Mouse (Mus musculus) kidney, embryonic 16.5 days (tissue): ENCODE data around the gene Ankrd23. TPM values are rescaled to one million over a fixed set of nuclear protein-coding genes. Genes with fewer than 3 reads are reported as not detected.

Source experiments
- ATAC-seq: fragments of 200-750 bp; cut with Nextera tagmentation; 2 replicates; pipeline ENCODE4 v1.8.0; 2017; ENCODE audit warnings: moderate TSS enrichment; ENCODE audit not compliant: low FRiP score, low TSS enrichment
- H3K27ac ChIP-seq: fragments of 300-500 bp; sonication (generic); 2 replicates; pipeline ENCODE4 v1.5.1; 2014; ENCODE audit warnings: low read length
- H3K27me3 ChIP-seq: fragments of 300-500 bp; sonication (generic); 2 replicates; pipeline ENCODE4 v1.6.1; 2014; ENCODE audit warnings: low read length, control low read depth, mixed read lengths; ENCODE audit not compliant: insufficient read depth
- H3K36me3 ChIP-seq: fragments of 300-500 bp; sonication (generic); 2 replicates; pipeline ENCODE4 v1.6.1; 2014; ENCODE audit warnings: low read length, control low read depth, mixed read lengths; ENCODE audit not compliant: insufficient read depth
- H3K4me1 ChIP-seq: fragments of 300-500 bp; sonication (generic); 2 replicates; pipeline ENCODE4 v1.6.1; 2014; ENCODE audit warnings: low read length, control low read depth, mixed read lengths; ENCODE audit not compliant: insufficient read depth
- H3K4me2 ChIP-seq: fragments of 300-500 bp; sonication (generic); replicated peaks from 2 replicates; pipeline ENCODE4 v1.6.1; 2014; ENCODE audit warnings: low read depth, low read length
- H3K4me3 ChIP-seq: fragments of 300-500 bp; sonication (generic); 2 replicates; pipeline ENCODE4 v1.5.1; 2014; ENCODE audit warnings: mild to moderate bottlenecking, low read length
- H3K9ac ChIP-seq: fragments of 300-500 bp; sonication (generic); replicated peaks from 2 replicates; pipeline ENCODE4 v1.6.1; 2014; ENCODE audit warnings: low read length
- H3K9me3 ChIP-seq: fragments of 300-500 bp; sonication (generic); 2 replicates; pipeline ENCODE4 v1.6.1; 2016; ENCODE audit warnings: low read length, control low read depth
- whole genome bisulfite sequencing: fragments of 180-500 bp; shearing (Covaris S2); extraction: QIAGEN DNeasy Blood & Tissue Kit; methylation state at CpG from one replicate; pipeline ENCODE4 v1.1.7; 2014; 5-methylcytosine and 5-hydroxymethylcytosine counted together
- polyA plus RNA-seq: library from polyadenylated mRNA; unstranded; fragments of >200 nt; fragmentation: Nextera tagmentation; extraction: Ambion mirVana; gene quantifications from 2 replicates; pipeline ENCODE4 v1.2.1, GENCODE M21; 2015

Ankrd23 gene
- polyA plus RNA-seq, 1 experiment from 2014 or later = 15.2 TPM

- H3K4me2 ChIP-seq = peak overlapping the region; percentile 97
- peaks cover 76% of the 10 kb centered on the region for H3K4me1 ChIP-seq
- no peaks in the 10 kb centered on the region for H3K9me3 ChIP-seq
- peak overlapping the region; percentile 90 for H3K9ac ChIP-seq
- H3K36me3 ChIP-seq = peaks cover 24% of the 10 kb centered on the region
- ATAC-seq = peak; percentile 78
- peak overlapping the region; percentile 98 for H3K27ac ChIP-seq
- under 1% methylated on average over 48 of the region's 48 CpGs for WGBS
- peak overlapping the region; percentile 89 for H3K4me3 ChIP-seq
- no peaks in the 10 kb centered on the region for H3K27me3 ChIP-seq
Observed at GRCm38 (mm10) chr1:36557457-36558011, 20.9 kb upstream of the Ankrd23 start.

DNA sequence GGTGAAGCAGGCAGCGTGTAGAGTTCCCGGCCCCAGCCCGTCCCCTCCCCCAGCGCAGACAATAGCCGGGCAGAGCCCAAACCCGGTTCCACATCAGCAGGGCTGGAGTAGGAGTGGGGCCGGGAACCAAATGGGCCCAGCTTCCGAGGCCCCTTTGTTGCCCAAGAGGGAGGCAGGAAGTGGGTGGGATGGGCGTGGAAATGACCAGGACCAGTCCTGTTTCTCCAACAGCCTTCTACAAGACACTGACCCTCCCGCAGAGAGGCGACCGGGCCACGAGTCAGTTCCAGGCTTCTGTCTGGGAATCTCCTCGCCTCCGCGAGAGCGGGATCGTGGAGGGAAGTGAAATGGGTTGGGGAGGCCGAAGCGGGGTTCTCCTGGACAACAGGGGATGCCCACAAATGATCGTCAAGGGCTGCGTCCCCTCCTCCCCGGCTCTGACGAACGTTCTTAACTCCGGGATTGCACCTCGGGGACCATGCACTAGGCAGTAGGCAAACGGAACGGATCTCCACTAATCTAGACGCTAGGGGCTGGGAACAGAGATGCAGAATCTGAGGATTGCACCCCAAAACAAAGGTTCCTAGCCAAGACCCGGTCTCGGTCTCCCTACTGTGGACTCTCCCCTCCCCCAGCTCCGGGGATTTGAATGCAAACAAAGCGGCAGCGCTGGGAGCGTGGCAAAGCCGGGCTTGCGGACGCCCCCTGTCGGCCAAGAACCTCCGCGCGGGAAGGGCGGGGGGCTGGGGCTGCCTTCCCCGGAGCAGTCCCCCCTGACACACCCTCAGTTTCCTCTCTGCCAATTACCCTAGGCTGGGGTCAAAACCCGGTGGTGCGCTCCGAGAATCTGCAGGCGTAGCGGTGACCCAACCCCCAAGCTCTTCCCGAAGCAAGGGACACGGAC lies 20.1 kb upstream of the Ankrd23 start:
- Histone ChIP-seq H3K9ac (peak overlapping the region; percentile 90), H3K27me3 (no peaks in the 10 kb centered on the region), H3K36me3 (peaks cover 31% of the 10 kb centered on the region), H3K9me3 (no peaks in the 10 kb centered on the region), H3K4me3 (peak overlapping the region; percentile 89), H3K27ac (peak overlapping the region; percentile 98), H3K4me1 (peaks cover 71% of the 10 kb centered on the region), H3K4me2 (peak overlapping the region; percentile 97)
- peak; percentile 78 for ATAC-seq
- WGBS = 0% methylated on average over 52 of the region's 52 CpGs

GRCm38 (mm10) chr1:36555798-36556395 lies 19.2 kb upstream of the Ankrd23 start:
- Histone ChIP-seq H3K27ac (peak overlapping the region; percentile 98), H3K9me3 (no peaks in the 10 kb centered on the region), H3K4me1 (peaks cover 62% of the 10 kb centered on the region), H3K27me3 (no peaks in the 10 kb centered on the region), H3K36me3 (peaks cover 40% of the 10 kb centered on the region), H3K4me3 (peak overlapping the region; percentile 89), H3K4me2 (peak overlapping the region; percentile 97), H3K9ac (peak overlapping the region; percentile 90)
- no peak for ATAC-seq
- WGBS = 4% methylated on average over 8 of the region's 8 CpGs

GRCm38 (mm10) chr1:36554633-36555399 lies 18.1 kb upstream of the Ankrd23 start:
- no peak for ATAC-seq
- Histone ChIP-seq H3K27me3 (no peaks in the 10 kb centered on the region), H3K4me2 (peak overlapping the region; percentile 97), H3K27ac (peak overlapping the region; percentile 98), H3K9ac (peak overlapping the region; percentile 90), H3K4me3 (peak overlapping the region; percentile 89), H3K4me1 (peaks cover 53% of the 10 kb centered on the region), H3K9me3 (no peaks in the 10 kb centered on the region), H3K36me3 (peaks cover 51% of the 10 kb centered on the region)
- WGBS = 40% methylated on average over 21 of the region's 21 CpGs

GRCm38 (mm10) chr1:36552506-36552905 lies 15.8 kb upstream of the Ankrd23 start:
- Histone ChIP-seq H3K9me3 (no peaks in the 10 kb centered on the region), H3K4me1 (peaks cover 59% of the 10 kb centered on the region), H3K27ac (no peak overlapping the region), H3K36me3 (peaks cover 63% of the 10 kb centered on the region), H3K4me3 (no peak overlapping the region), H3K4me2 (no peak overlapping the region), H3K27me3 (no peaks in the 10 kb centered on the region), H3K9ac (no peak overlapping the region)
- ATAC-seq = no peak
- 71% methylated on average over 16 of the region's 16 CpGs for WGBS

DNA sequence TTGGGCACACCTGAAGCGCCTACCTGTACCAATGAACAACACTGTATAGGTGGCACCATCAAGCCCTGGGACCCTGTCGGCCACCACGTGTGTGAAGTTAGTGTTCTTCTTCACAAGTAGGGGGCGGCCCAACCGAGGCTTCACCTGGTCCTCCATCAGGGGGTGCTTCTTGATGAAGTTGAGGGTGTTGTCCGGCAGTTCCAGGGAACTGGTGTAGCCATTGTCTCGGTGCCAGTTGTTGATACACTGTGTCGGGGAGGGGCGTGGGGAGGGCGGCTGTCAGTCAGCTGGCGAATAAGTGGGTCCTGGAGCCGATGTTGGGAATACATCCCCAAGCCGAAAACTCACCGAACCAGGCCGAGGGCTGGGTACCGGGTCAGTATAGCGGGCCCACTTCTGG lies 15.2 kb upstream of the Ankrd23 start:
- no peak overlapping the region for H3K4me3 ChIP-seq
- peaks cover 63% of the 10 kb centered on the region for H3K36me3 ChIP-seq
- H3K4me2 ChIP-seq = no peak overlapping the region
- no peak overlapping the region for H3K27ac ChIP-seq
- H3K27me3 ChIP-seq = no peaks in the 10 kb centered on the region
- 88% methylated on average over 17 of the region's 17 CpGs for WGBS
- ATAC-seq = no peak
- peaks cover 62% of the 10 kb centered on the region for H3K4me1 ChIP-seq
- H3K9me3 ChIP-seq = no peaks in the 10 kb centered on the region
- no peak overlapping the region for H3K9ac ChIP-seq

DNA sequence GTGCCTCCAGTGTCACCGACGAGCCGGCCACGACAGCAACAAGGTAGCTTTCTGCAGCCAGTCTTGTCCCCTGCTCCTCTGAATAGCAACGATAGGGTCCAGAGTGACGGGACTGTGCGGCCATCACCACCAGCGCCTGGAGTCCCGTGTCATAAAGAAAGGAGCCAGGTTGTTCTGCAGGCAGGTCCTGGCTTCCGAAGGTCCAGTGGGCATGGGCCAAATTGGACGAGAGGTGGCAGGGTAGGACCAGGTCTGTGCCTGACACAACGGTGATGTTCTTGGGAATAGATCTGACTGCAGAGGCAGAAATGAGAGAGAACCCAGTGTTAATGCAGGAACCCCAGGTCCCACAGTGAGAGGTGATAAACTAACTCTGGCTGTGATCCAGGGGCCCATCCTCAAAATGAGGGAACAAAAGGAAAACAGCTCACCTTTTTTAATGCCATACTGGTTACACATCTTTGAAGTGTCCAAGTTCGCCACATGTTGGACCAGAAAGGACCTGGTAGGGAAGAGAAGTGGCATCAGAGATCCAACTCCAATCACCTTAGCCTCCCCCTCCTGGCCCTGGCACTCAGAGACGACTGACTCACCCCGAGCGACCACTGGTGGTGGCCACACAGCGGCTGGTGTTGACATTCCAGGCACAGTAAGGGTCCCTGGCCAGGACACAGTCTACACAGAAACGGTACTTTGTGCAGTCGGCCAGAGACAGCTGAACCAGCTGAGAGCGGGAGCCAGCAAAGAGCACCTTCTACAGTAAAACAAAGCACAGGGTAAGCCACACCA lies 13.6 kb upstream of the Ankrd23 start:
- no peak overlapping the region for H3K4me2 ChIP-seq
- peaks cover 62% of the 10 kb centered on the region for H3K4me1 ChIP-seq
- peaks cover 60% of the 10 kb centered on the region for H3K36me3 ChIP-seq
- H3K9me3 ChIP-seq = no peaks in the 10 kb centered on the region
- no peak overlapping the region for H3K4me3 ChIP-seq
- no peaks in the 10 kb centered on the region for H3K27me3 ChIP-seq
- 0 out of 2 replicates have a peak overlapping the region, but pooled peaks have one; percentile 18 for H3K9ac ChIP-seq
- WGBS = 68% methylated on average over 20 of the region's 20 CpGs
- H3K27ac ChIP-seq = no peak overlapping the region
- no peak for ATAC-seq

DNA sequence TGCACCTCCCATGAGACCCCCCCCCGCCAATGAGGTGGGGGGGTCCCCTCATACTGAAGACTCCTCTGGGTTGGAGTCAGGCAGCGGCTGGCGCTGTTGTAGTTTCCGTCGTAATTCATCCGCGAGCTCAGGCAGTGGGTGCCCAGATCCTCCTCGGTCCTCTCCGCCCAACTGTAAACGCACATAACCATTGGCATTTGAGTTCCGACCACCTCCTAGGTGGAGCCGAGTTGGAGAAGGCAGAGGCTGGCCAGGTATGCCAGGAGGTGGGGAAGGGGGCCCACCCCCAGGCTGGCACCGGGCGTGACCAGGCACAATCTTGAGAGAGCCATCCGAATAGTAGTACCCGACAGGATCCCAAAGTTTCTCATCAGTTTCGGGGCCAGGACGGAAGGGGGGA lies 12.8 kb upstream of the Ankrd23 start:
- no peak for ATAC-seq
- no peaks in the 10 kb centered on the region for H3K27me3 ChIP-seq
- 0 out of 2 replicates have a peak overlapping the region, but pooled peaks have one; percentile 6 for H3K4me2 ChIP-seq
- 0 out of 2 replicates have a peak overlapping the region, but pooled peaks have one; percentile 37 for H3K27ac ChIP-seq
- 0 out of 2 replicates have a peak overlapping the region, but pooled peaks have one; percentile 37 for H3K9ac ChIP-seq
- H3K9me3 ChIP-seq = no peaks in the 10 kb centered on the region
- peaks cover 60% of the 10 kb centered on the region for H3K36me3 ChIP-seq
- WGBS = 61% methylated on average over 18 of the region's 18 CpGs
- H3K4me3 ChIP-seq = no peak overlapping the region
- peaks cover 54% of the 10 kb centered on the region for H3K4me1 ChIP-seq
